In genomic region chr4:149136982-149137770, GRCm38 (mm10) we compare ENCODE assay signal across 8 mouse cellular contexts. TPM values are rescaled to one million over a fixed set of nuclear protein-coding genes. Genes with fewer than 3 reads are reported as not detected.
DNase-seq lines count a peak whose midpoint lies in the region; ATAC-seq and TF ChIP-seq lines count a peak whose summit lies in the region.

Gene Cenps (minus strand): TSS chr4:149137629.

- no peaks in the 10 kb centered on the region for H3K27me3 ChIP-seq in MEL (ENCODE audit: control insufficient read depth in 1 of 2, insufficient read depth in 2 of 2, low read length in 2 of 2)
- no peaks in the 10 kb centered on the region for H3K27me3 ChIP-seq in cerebellum, adult 2 months (ENCODE audit: control insufficient read depth, insufficient read depth, low read length)
- no peaks in the 10 kb centered on the region for H3K27me3 ChIP-seq in hindbrain, embryonic 10.5 days (ENCODE audit: insufficient read depth, poor library complexity, severe bottlenecking)
- H3K27me3 ChIP-seq in lung, postnatal 0 days (replicated peaks; ENCODE audit: insufficient read depth, low read length), result no peaks in the 10 kb centered on the region

- ATAC-seq in lung, postnatal 0 days, result peak; percentile 91

- H3K4me1 ChIP-seq in MEL (ENCODE audit: control insufficient read depth in 1 of 2, insufficient read depth in 2 of 2, low read length in 2 of 2), result peaks cover 2 to 7% of the 10 kb centered on the region in 2 experiments; a peak in 3 of 4 replicates
- no peaks in the 10 kb centered on the region for H3K4me1 ChIP-seq in cerebellum, adult 2 months (ENCODE audit: control insufficient read depth, insufficient read depth, low read length)
- H3K4me1 ChIP-seq in hindbrain, embryonic 10.5 days (replicated peaks), result peaks cover 13% of the 10 kb centered on the region
- no peaks in the 10 kb centered on the region for H3K4me1 ChIP-seq in lung, postnatal 0 days (ENCODE audit: insufficient read depth, low read depth, low read length)

- H3K9me3 ChIP-seq in MEL (replicated peaks; ENCODE audit: insufficient read depth, low read length), result no peaks in the 10 kb centered on the region
- H3K9me3 ChIP-seq in hindbrain, embryonic 10.5 days, result no peaks in the 10 kb centered on the region
- H3K9me3 ChIP-seq in lung, postnatal 0 days (ENCODE audit: low read length), result no peaks in the 10 kb centered on the region

- H3K4me3 ChIP-seq in MEL (ENCODE audit: control insufficient read depth in 1 of 2, insufficient read depth in 1 of 2, low read depth in 2 of 2, low read length in 2 of 2), result peak within 1 kb of the TSS; percentile 81 to 86
- peak within 1 kb of the TSS; percentile 80 for H3K4me3 ChIP-seq in cerebellum, adult 2 months (replicated peaks; ENCODE audit: insufficient read depth, low read depth, low read length)
- H3K4me3 ChIP-seq in hindbrain, embryonic 10.5 days, result peak within 1 kb of the TSS; percentile 73
- H3K4me3 ChIP-seq in lung, postnatal 0 days (ENCODE audit: low read depth, low read length), result peak within 1 kb of the TSS; percentile 57

- H3K79me2 ChIP-seq in MEL (ENCODE audit: control insufficient read depth, insufficient read depth, low read length, poor library complexity), result peaks cover 7% of the 10 kb centered on the region

- TF ChIP-seq EP300 in MEL (IDR thresholded peaks at IDR 0.05; ENCODE audit: low read depth in 1 of 2, low read length in 2 of 2), result no peak
- no peak for TF ChIP-seq EP300 in lung, postnatal 0 days (IDR thresholded peaks at IDR 0.05)

- H3K27ac ChIP-seq in MEL (ENCODE audit: control insufficient read depth, low read depth, low read length), result peak within 1 kb of the TSS; percentile 83
- H3K27ac ChIP-seq in cerebellum, adult 2 months (ENCODE audit: insufficient read depth, low read length), result no peak within 1 kb of the TSS
- H3K27ac ChIP-seq in hindbrain, embryonic 10.5 days, result peak within 1 kb of the TSS; percentile 92
- H3K27ac ChIP-seq in lung, postnatal 0 days (ENCODE audit: low read length), result peak within 1 kb of the TSS; percentile 29

- H3K4me2 ChIP-seq in lung, postnatal 0 days (replicated peaks; ENCODE audit: low read depth, low read length), result peak within 1 kb of the TSS; percentile 59

- H3K9ac ChIP-seq in MEL (ENCODE audit: control insufficient read depth, low read depth, low read length, poor library complexity, severe bottlenecking), result peak within 1 kb of the TSS; percentile 91
- H3K9ac ChIP-seq in lung, postnatal 0 days (replicated peaks; ENCODE audit: low read depth), result peak within 1 kb of the TSS; percentile 30; the same call in 1 of the 2 replicates

- TF ChIP-seq CTCF in MEL (IDR thresholded peaks at IDR 0.05 in 2 of 3, conservative IDR thresholded peaks at IDR 0.05 in 1 of 3; ENCODE audit: control insufficient read depth in 1 of 3, insufficient read depth in 1 of 3, low read depth in 2 of 3, low read length in 3 of 3, poor library complexity in 1 of 3, severe bottlenecking in 1 of 3), result peak; percentile 60 to 85 (median 69)
- peak; percentile 86 for TF ChIP-seq CTCF in cerebellum, adult 2 months (IDR thresholded peaks at IDR 0.05; ENCODE audit: borderline replicate concordance, insufficient read depth, low read depth, low read length)
- peak; percentile 98 for TF ChIP-seq CTCF in lung, postnatal 0 days (IDR thresholded peaks at IDR 0.05)

- peak; percentile 93 for DNase-seq in MEL (ENCODE audit: low read depth, low spot score)
- DNase-seq in cerebellum, adult 2 months, result peak; percentile 90 to 93
- DNase-seq in forelimb bud, embryonic 11.5 days (ENCODE audit: low read depth, low spot score), result peak; percentile 93
- peak; percentile 96 for DNase-seq in hindbrain, embryonic 10.5 days (ENCODE audit: low spot score)
- DNase-seq in layer of hippocampus, adult 9-11 months, result peak; percentile 86
- peak; percentile 93 for DNase-seq in lung, postnatal 0 days (ENCODE audit: low spot score)
- peak; percentile 87 for DNase-seq in ovary, postnatal 14 days (ENCODE audit: low spot score)
- DNase-seq in thymus, postnatal 14 days, result peak; percentile 93

- peak; percentile 37 to 69; a peak in 1 of 4 replicates for TF ChIP-seq POLR2A in MEL (IDR thresholded peaks at IDR 0.05; ENCODE audit: control insufficient read depth in 1 of 2, insufficient read depth in 1 of 2, low read depth in 1 of 2, low read length in 2 of 2, poor library complexity in 1 of 2)
- no peak for TF ChIP-seq POLR2A in cerebellum, adult 2 months (IDR thresholded peaks at IDR 0.05; ENCODE audit: borderline replicate concordance, insufficient read depth, low read length)

- H3K36me3 ChIP-seq in MEL (ENCODE audit: control insufficient read depth in 1 of 2, insufficient read depth in 2 of 2, low read length in 2 of 2), result peaks cover 0 to 2% of the 10 kb centered on the region in 2 experiments; a peak in 3 of 4 replicates
- peaks cover 23% of the 10 kb centered on the region for H3K36me3 ChIP-seq in hindbrain, embryonic 10.5 days
- H3K36me3 ChIP-seq in lung, postnatal 0 days (ENCODE audit: insufficient read depth, low read length), result no peaks in the 10 kb centered on the region

- no peak for TF ChIP-seq RAD21 in MEL (IDR thresholded peaks at IDR 0.05; ENCODE audit: low read depth, low read length)

- 1% methylated on average over 68 of the region's 68 CpGs for WGBS in cerebellum, adult 2 months
- 1% methylated on average over 68 of the region's 68 CpGs for WGBS in hindbrain, embryonic 10.5 days
- WGBS in lung, postnatal 0 days, result 1% methylated on average over 67 of the region's 68 CpGs

TF ChIP-seq in MEL, 35 proteins besides CTCF, POLR2A, EP300 and RAD21:
- TF ChIP-seq SMC3 (IDR thresholded peaks at IDR 0.05; ENCODE audit: low read depth, low read length) (peak; percentile 49), SIN3A (IDR thresholded peaks at IDR 0.05; ENCODE audit: low read length) (peak; percentile 21; the same call in 1 of the 2 replicates), ETS1 (IDR thresholded peaks at IDR 0.05; ENCODE audit: low read depth, low read length) (no peak), E2F4 (IDR thresholded peaks at IDR 0.05; ENCODE audit: borderline replicate concordance, low read depth, low read length) (peak; percentile 93; the same call in 1 of the 2 replicates), NRF1 (IDR thresholded peaks at IDR 0.05; ENCODE audit: insufficient read depth, low read depth, low read length, poor library complexity, severe bottlenecking) (peak; percentile 77), BHLHE40 (IDR thresholded peaks at IDR 0.05; ENCODE audit: borderline replicate concordance, low read depth, low read length) (no peak), HCFC1 (IDR thresholded peaks at IDR 0.05; ENCODE audit: low read depth, low read length) (peak; percentile 82), TBP (IDR thresholded peaks at IDR 0.05; ENCODE audit: low read depth, low read length) (no peak)
TF ChIP-seq in MEL: peak in this region for 5.

RNA-seq across cellular contexts. Expression of gene Cenps, which starts in this region (rescaled TPM):
- 12.8 and 13.4 TPM in 2 replicates for total RNA-seq in MEL (2012; rRNA removed)
- polyA plus RNA-seq in MEL (2012; ENCODE audit: insufficient read depth in 1 of 2, insufficient read length in 2 of 2, low read depth in 1 of 2, low replicate concordance in 2 of 2, missing spikeins in 1 of 2), result 10 to 100 TPM in 1 of 2 experiments, not detected in 1; 60.7 TPM
- polyA plus RNA-seq in cerebellum, adult 2 months (2012; rRNA removed), result 6.3 and 6.4 TPM in 2 replicates
- 56.0 and 61.9 TPM in 2 replicates for polyA plus RNA-seq in hindbrain, embryonic 10.5 days (2016; fragmentation: Nextera tagmentation; extraction: Ambion mirVana)
- polyA plus RNA-seq in lung, postnatal 0 days (2015; fragmentation: Nextera tagmentation; extraction: Ambion mirVana), result 4.9 and 5.3 TPM in 2 replicates
